Mouse (Mus musculus) neural tube, embryonic 15.5 days (tissue): ENCODE measurements around the gene B830017H08Rik. TPM values are rescaled to one million over a fixed set of nuclear protein-coding genes. Genes with fewer than 3 reads are reported as not detected.

Experiments
- ATAC-seq: fragments of 200-750 bp; cut with Nextera tagmentation; 2 replicates; pipeline ENCODE4 v1.8.0; 2017; ENCODE audit warnings: mild to moderate bottlenecking, moderate TSS enrichment, moderate library complexity; ENCODE audit not compliant: low FRiP score
- H3K27ac ChIP-seq: fragments of 300-500 bp; sonication (generic); replicated peaks from 2 replicates; pipeline ENCODE4 v1.5.1; 2015; ENCODE audit warnings: mild to moderate bottlenecking, inconsistent platforms
- H3K27me3 ChIP-seq: fragments of 300-500 bp; sonication (generic); replicated peaks from 2 replicates; pipeline ENCODE4 v1.6.1; 2015; ENCODE audit warnings: inconsistent platforms
- H3K36me3 ChIP-seq: fragments of 300-500 bp; sonication (generic); 2 replicates; pipeline ENCODE4 v1.6.1; 2015; ENCODE audit warnings: inconsistent platforms
- H3K4me1 ChIP-seq: fragments of 300-500 bp; sonication (generic); 2 replicates; pipeline ENCODE4 v1.6.1; 2015; ENCODE audit warnings: inconsistent platforms
- H3K4me2 ChIP-seq: fragments of 300-500 bp; sonication (generic); 2 replicates; pipeline ENCODE4 v1.6.1; 2015; ENCODE audit warnings: inconsistent platforms, mild to moderate bottlenecking, moderate library complexity
- H3K4me3 ChIP-seq: fragments of 300-500 bp; sonication (generic); replicated peaks from 2 replicates; pipeline ENCODE4 v1.5.1; 2015; ENCODE audit warnings: mild to moderate bottlenecking, inconsistent platforms
- H3K9ac ChIP-seq: fragments of 300-500 bp; sonication (generic); replicated peaks from 2 replicates; pipeline ENCODE4 v1.6.1; 2015; ENCODE audit warnings: mild to moderate bottlenecking, inconsistent platforms
- H3K9me3 ChIP-seq: fragments of 300-500 bp; sonication (generic); replicated peaks from 2 replicates; pipeline ENCODE4 v1.6.1; 2016; ENCODE audit warnings: inconsistent platforms
- WGBS: fragments of 180-500 bp; shearing (Covaris S2); methylation state at CpG from one replicate; pipeline ENCODE4 v1.1.7; 2015; ENCODE audit warnings: mixed read lengths; 5-methylcytosine and 5-hydroxymethylcytosine counted together
- polyA plus RNA-seq: library from polyadenylated mRNA; unstranded; fragments of >200 nt; fragmentation: Nextera tagmentation; extraction: Ambion mirVana; gene quantifications from 2 replicates; pipeline ENCODE4 v1.2.1, GENCODE M21; 2015

The B830017H08Rik gene
- polyA plus RNA-seq, 1 experiment from 2014 or later, result 5.3 TPM

DNA sequence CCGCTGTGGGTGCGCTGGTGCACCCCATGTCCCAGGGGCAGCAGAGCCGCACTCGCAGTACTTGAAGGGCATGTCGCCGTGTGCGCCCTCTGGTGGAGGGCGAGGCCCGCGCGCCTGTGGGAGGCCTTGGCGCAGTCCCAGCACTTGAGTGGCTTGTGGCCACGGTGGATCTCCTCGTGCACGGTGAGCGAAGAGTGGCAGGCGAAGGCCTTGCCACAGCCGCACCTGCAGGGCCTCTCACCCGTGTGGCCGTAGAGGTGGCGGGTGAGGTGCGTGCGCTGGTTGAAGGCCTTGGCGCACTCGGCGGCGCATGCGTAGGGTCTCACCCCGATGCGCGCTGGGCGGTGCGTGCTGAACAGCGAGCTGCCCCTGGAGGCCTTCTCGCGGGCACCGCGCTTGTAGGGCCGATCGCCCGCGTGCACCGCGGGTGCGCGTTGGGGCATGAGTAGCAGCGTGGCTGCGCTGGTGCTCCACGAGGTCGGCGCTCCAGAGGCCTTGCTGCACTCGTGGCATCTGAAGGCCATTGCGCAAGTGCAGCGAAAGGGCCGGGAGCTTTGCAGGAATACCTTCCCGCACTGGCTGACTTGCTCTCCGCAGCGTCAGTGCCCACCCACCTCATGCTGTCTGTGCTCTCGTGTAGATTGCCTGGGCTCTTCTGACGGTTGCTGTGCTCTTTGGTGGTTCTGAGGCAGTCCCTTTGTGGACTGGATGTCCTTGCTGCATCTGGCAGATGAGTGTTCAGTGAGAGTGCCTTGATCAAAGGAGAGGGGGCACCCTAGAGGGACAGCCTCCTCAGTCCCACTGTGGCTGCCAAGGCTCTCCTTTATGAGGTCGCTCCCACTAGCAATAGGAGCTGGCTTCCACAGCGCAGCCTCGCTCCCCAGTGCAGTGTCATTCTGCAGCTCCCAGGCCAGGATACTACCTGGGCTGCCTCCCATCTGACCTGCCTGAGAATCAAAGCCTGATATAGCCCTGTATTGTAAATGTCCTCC, 17.2 kb upstream of the B830017H08Rik start:
- WGBS, result 1% methylated on average over 63 of the region's 63 CpGs
- peak; percentile 91 for ATAC-seq
- no peaks in the 10 kb centered on the region for H3K9me3 ChIP-seq
- H3K4me1 ChIP-seq, result peaks cover 17% of the 10 kb centered on the region
- H3K4me2 ChIP-seq, result peak overlapping the region; percentile 77
- H3K4me3 ChIP-seq, result peak overlapping the region; percentile 49
- peak overlapping the region; percentile 52 for H3K9ac ChIP-seq
- H3K27me3 ChIP-seq, result peaks cover 41% of the 10 kb centered on the region
- H3K27ac ChIP-seq, result peak overlapping the region; percentile 72
- H3K36me3 ChIP-seq, result no peaks in the 10 kb centered on the region

DNA sequence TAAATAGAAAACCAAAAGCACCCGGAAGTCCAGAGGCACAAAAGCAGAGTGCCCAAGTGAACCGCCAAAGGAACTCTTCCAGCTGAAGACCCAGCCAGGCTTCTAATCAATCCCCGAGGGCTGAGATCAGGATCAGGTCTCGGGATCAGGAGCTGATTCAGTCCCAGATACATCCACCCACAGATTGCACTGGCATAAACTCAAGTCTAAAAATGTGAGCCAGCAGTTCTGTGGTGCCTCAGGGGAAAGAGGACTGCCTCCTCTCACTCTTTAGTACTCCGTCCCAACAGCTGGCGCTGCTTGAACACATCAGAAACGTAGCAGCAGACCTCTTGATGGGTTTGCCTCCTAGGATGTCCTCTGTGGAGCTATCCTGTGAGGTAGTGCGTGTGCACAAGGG, 16.4 kb upstream of the B830017H08Rik start:
- Histone ChIP-seq H3K9ac (peak overlapping the region; percentile 52; the same call in 1 of the 2 replicates), H3K4me1 (peaks cover 17% of the 10 kb centered on the region), H3K4me3 (no peak overlapping the region), H3K4me2 (peak overlapping the region; percentile 77), H3K27ac (peak overlapping the region; percentile 72), H3K27me3 (peaks cover 40% of the 10 kb centered on the region), H3K9me3 (no peaks in the 10 kb centered on the region), H3K36me3 (no peaks in the 10 kb centered on the region)
- 85% methylated on average over 8 of the region's 8 CpGs for WGBS
- no peak for ATAC-seq

GRCm38 (mm10) chr16:17826500-17826899, 6.4 kb upstream of the B830017H08Rik start:
- Histone ChIP-seq H3K4me2 (no peak overlapping the region), H3K4me1 (peaks cover 3% of the 10 kb centered on the region), H3K9ac (no peak overlapping the region), H3K4me3 (no peak overlapping the region), H3K36me3 (no peaks in the 10 kb centered on the region), H3K27ac (no peak overlapping the region), H3K9me3 (no peaks in the 10 kb centered on the region), H3K27me3 (peaks cover 18% of the 10 kb centered on the region)
- 81% methylated on average over 2 of the region's 2 CpGs for WGBS
- no peak for ATAC-seq

DNA sequence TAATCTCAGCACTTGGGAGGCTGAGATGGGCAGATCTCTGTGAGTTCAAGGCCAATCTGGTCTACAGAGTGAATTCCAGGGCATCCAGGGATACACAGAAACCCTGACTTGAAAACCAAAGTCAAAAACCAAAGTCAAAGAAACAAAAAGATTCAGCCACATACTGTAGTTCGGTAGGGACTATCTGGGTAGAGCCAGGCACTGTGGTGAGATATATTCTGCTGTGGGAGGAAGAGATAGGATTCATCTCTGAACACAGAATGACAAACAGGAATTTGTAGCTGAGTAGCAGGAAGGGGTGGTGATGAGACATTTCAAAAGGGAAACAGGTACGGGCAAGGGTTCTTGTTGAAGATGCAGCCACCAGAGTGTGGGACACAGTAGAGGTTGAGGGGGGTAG, 4.7 kb upstream of the B830017H08Rik start:
- Histone ChIP-seq H3K36me3 (no peaks in the 10 kb centered on the region), H3K27ac (no peak overlapping the region), H3K9ac (no peak overlapping the region), H3K4me1 (peaks cover 21% of the 10 kb centered on the region), H3K9me3 (no peaks in the 10 kb centered on the region), H3K27me3 (peaks cover 25% of the 10 kb centered on the region), H3K4me2 (no peak overlapping the region), H3K4me3 (no peak overlapping the region)
- 91% methylated on average over 2 of the region's 2 CpGs for WGBS
- ATAC-seq, result no peak

DNA sequence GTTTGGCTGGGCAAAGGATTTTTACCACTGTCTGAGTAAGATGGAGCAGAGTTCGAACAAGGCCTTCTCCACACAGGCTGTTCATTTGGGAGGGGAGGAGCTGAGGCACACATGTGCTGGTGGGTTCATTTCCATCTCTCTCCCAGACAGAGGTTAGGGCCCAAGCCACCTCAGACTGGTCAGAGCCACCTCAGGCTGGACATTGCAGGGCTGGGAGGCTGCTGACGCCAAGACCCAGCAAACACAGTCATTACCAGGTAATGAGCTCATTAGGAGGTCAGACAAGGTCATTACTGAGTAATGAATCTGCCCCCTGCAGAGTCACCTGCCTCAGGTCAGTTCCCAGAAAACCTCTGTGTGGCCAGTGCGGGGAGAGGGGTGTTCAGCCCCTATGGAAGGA, 4.1 kb upstream of the B830017H08Rik start:
- H3K27me3 ChIP-seq, result peaks cover 25% of the 10 kb centered on the region

DNA sequence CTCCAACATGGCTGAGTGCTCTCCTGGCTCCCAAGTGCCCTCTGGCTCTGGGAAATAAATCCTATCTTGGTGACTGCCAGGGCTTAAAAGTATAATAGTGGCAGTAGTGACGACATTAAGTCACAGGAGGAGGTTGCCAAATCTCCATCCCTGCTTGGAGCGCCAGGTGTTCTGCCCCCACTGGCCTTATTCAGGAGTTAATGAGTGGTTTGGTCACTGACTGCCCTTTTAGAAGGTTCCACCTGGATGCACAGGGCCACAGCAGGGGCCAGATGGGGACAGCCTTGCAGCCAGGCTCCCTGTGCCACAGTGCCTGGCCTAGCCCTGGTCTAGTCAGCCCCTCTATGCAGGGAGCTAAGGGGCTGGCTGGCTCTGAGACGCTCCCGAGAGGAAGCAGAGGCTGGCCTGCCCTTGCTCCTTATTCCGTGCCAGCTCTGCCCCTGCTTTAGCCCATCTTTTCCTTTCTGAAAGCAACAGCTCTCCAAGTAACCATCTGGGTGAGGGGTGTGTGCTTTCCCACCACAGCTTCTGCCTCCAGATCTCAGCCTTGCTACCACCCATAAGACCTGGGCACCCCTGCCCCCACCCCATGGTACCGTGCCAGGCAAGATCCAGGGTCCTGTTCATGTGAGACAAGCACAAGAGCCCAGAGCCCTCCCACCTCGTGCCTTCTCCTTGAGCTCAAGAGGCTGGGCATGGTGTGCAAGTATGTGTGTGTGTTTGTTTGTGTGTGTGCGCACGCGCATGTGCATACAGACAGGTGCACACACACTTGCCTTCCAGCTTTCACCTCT, 2.3 kb upstream of the B830017H08Rik start:
- Histone ChIP-seq H3K27ac (no peak overlapping the region), H3K4me2 (no peak overlapping the region), H3K4me1 (peaks cover 39% of the 10 kb centered on the region), H3K9me3 (no peaks in the 10 kb centered on the region), H3K36me3 (no peaks in the 10 kb centered on the region), H3K27me3 (peaks cover 29% of the 10 kb centered on the region), H3K9ac (no peak overlapping the region), H3K4me3 (no peak overlapping the region)
- WGBS, result 72% methylated on average over 10 of the region's 10 CpGs
- no peak for ATAC-seq

More for the DNA sequence above, 4.1 kb upstream of the B830017H08Rik start:
- Histone ChIP-seq H3K4me1 (peaks cover 22% of the 10 kb centered on the region), H3K4me3 (no peak overlapping the region), H3K27ac (no peak overlapping the region), H3K9ac (no peak overlapping the region), H3K9me3 (no peaks in the 10 kb centered on the region), H3K4me2 (no peak overlapping the region), H3K36me3 (no peaks in the 10 kb centered on the region)
- WGBS, result 67% methylated on average over 3 of the region's 3 CpGs
- no peak for ATAC-seq

GRCm38 (mm10) chr16:17831781-17832180, 1.1 kb upstream of the B830017H08Rik start:
- H3K9ac ChIP-seq, result no peak overlapping the region
- H3K4me3 ChIP-seq, result no peak overlapping the region
- ATAC-seq, result no peak
- 12% methylated on average over 11 of the region's 11 CpGs for WGBS
- no peaks in the 10 kb centered on the region for H3K36me3 ChIP-seq
- no peaks in the 10 kb centered on the region for H3K9me3 ChIP-seq
- H3K4me1 ChIP-seq, result peaks cover 43% of the 10 kb centered on the region
- no peak overlapping the region for H3K4me2 ChIP-seq
- H3K27ac ChIP-seq, result no peak overlapping the region
- H3K27me3 ChIP-seq, result peaks cover 40% of the 10 kb centered on the region

DNA sequence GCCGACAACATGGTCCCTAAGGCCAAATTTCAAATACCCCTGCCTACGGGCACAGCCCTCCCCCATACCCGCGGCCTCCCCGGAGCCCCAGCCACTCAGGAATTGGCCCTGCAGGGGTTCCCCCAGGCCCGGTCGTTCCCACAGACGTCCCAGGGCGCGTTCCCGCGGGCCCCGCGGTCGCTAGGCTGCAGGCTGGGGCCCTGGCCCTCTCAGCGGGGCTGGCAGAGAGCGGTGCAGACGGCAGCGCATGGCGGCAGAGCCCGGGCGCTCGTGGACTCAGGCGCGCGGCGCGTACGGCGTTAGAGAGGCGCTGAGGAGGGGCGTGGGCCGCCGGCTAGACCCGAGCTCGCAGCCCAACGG, 380 bp downstream of the B830017H08Rik start:
- WGBS, result 0% methylated on average over 36 of the region's 37 CpGs
- Histone ChIP-seq H3K9me3 (no peaks in the 10 kb centered on the region), H3K27ac (peak overlapping the region; percentile 88), H3K27me3 (peaks cover 46% of the 10 kb centered on the region), H3K9ac (peak overlapping the region; percentile 74), H3K36me3 (no peaks in the 10 kb centered on the region), H3K4me1 (peaks cover 43% of the 10 kb centered on the region), H3K4me2 (peak overlapping the region; percentile 92), H3K4me3 (peak overlapping the region; percentile 67)
- ATAC-seq, result peak; percentile 73

DNA sequence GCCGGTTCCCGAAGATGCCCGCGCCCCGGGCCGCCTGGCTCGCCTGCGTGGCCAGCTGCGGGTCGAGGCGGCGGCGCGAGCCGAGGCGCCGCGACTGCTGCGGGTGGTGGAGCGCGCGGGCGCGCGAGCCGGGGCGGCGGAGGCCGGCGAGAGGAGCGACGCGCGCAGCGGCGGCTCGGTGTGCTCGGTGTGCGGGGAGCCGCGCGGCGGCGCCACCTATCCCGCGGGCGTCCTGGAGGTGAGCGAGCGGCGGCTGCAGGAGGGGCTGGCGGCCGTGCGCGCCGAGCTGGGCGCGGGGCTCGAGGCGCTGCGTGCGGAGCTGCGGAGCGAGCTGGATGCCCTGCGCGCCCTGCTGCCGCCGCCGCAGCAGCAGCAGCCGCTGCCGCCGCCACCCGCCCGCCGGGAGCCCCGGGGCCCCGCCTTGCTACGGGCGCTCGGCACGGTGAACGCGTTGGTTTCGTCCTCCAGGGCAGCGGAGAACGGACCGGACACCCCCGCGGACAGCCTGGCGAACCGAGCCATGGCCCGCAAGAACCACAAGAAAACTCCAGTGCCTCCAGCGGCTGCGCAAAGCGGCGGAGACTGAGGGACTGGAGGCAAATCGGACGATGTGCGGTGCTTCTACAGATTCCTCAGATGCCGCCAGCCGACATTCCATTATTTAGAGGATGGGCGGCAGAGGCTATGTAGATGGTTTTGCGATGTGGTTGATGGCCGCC, 919 bp downstream of the B830017H08Rik start:
- under 1% methylated on average over 59 of the region's 103 CpGs for WGBS
- Histone ChIP-seq H3K4me1 (peaks cover 43% of the 10 kb centered on the region), H3K36me3 (no peaks in the 10 kb centered on the region), H3K9ac (peak overlapping the region; percentile 74), H3K9me3 (no peaks in the 10 kb centered on the region), H3K27me3 (peaks cover 46% of the 10 kb centered on the region), H3K4me3 (peak overlapping the region; percentile 67), H3K4me2 (peak overlapping the region; percentile 92), H3K27ac (peak overlapping the region; percentile 88)
- peak; percentile 81 for ATAC-seq

DNA sequence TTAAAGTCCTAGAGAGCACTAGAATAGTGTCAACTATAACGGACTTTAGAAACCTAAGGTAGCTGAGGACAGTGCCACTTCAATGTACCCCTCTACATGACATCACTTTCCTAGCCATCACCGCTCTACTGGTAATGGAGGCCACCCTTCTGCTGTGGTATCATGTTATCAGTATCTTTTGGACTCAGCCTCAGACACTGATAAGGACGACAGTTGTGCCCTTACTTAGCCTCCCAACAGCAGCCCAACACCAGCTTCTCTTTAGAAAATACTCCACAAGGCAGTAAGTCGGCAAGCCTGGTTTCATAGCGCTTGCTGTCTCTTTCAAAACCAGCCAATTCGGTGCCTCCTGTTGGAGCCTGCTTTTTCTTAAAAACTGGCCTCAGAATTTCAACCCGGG, 1.6 kb downstream of the B830017H08Rik start:
- peak; percentile 3; the same call in 1 of the 2 replicates for ATAC-seq
- Histone ChIP-seq H3K4me3 (peak overlapping the region; percentile 67), H3K27me3 (peaks cover 46% of the 10 kb centered on the region), H3K27ac (peak overlapping the region; percentile 88), H3K4me1 (peaks cover 43% of the 10 kb centered on the region), H3K36me3 (no peaks in the 10 kb centered on the region), H3K9me3 (no peaks in the 10 kb centered on the region), H3K9ac (peak overlapping the region; percentile 74), H3K4me2 (peak overlapping the region; percentile 92)
- 48% methylated on average over 7 of the region's 7 CpGs for WGBS

GRCm38 (mm10) chr16:17835481-17835880, 2.6 kb downstream of the B830017H08Rik start:
- H3K27ac ChIP-seq, result 0 out of 2 replicates have a peak overlapping the region, but pooled peaks have one; percentile 88
- peak overlapping the region; percentile 92; the same call in 1 of the 2 replicates for H3K4me2 ChIP-seq
- peaks cover 5% of the 10 kb centered on the region for H3K36me3 ChIP-seq
- no peak overlapping the region for H3K4me3 ChIP-seq
- no peak for ATAC-seq
- H3K27me3 ChIP-seq, result peaks cover 42% of the 10 kb centered on the region
- WGBS, result 51% methylated on average over 13 of the region's 13 CpGs
- no peak overlapping the region for H3K9ac ChIP-seq
- no peaks in the 10 kb centered on the region for H3K9me3 ChIP-seq
- H3K4me1 ChIP-seq, result peaks cover 43% of the 10 kb centered on the region
